Mouse (Mus musculus) urinary bladder, adult 2 months (tissue): ENCODE data around the gene Lrrc8d. TPM values are rescaled to one million over a fixed set of nuclear protein-coding genes. Genes with fewer than 3 reads are reported as not detected.
A peak's percentile ranks its signal among the peaks of the same experiment; 100 is the strongest.

ENCODE experiments used
- DNase-seq: peaks from one replicate; pipeline ENCODE4 v3.0.0; 2022; ENCODE audit warnings: low spot score
- polyA plus RNA-seq: library from polyadenylated mRNA; depleted of rRNA; stranded (reverse); fragments of >200 nt; gene quantifications from 2 replicates; pipeline ENCODE4 v1.2.3, GENCODE M21; 2012

The Lrrc8d gene
- polyA plus RNA-seq, 1 experiment, result 2.2 TPM

- DNase-seq, result no peak
These were observed 77.3 kb downstream of the Lrrc8d start for GRCm38 (mm10) chr5:105776978-105777593.

GRCm38 (mm10) chr5:105777645-105778044 lies 77.9 kb downstream of the Lrrc8d start:
- no peak for DNase-seq

DNA sequence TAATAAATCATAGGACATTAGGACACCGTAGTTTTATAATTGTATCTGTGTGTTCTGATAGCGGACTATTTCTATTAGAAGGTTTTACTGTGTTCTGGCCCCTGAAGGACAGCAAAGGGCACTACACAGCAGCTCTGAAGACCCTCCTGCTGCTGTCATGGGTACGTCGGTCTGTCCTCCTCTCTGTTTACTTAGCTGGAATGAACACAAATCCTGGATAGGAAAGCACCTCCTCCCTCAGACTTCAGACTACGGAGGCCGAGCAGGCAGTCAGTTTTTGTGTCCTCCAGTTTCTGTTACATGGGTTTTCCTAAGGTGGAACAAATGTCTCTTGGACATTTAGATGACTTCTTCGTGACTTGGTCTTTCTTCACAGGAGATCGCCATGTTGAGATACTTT lies 78.4 kb downstream of the Lrrc8d start:
- DNase-seq, result no peak

- no peak for DNase-seq
These were observed 79.0 kb downstream of the Lrrc8d start for GRCm38 (mm10) chr5:105778723-105779122.

DNA sequence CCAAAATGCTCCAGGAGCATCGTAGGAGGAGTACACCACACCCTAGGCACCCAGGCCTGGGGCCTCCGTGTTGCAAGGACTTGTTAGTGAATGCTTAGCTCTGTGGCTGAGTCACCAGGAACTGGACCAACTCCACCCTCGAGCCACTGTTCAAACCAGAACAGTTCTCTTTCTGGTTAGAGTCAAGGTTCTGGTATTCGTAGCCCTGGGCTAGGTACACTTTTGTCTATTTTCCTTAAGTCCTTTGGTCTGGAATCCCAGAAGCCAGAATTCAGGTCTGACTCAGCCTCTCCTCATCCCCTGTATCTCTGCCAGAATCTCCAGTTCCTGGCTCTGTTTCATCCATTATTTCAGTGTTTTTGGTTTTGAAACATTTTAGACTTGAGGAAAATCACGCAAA lies 79.6 kb downstream of the Lrrc8d start:
- no peak for DNase-seq

DNA sequence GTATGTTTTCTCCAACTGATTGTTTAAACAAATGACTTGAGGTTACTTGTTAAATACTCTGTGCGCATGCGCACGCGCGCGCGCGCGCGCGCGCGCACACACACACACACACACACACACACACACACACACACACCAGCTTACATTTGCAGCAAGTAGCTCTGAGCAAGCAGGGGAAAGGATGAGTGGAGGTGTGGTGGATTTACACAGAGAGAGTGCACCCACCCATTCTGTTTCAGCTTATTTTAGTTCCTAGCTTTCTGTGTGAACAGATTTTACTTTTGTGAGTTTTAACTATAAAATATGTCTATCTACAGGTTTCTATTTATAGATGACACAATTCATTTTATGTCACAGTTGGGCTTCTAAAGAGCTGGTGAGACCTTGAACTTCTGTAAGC lies 84.1 kb downstream of the Lrrc8d start:
- DNase-seq, result no peak

GRCm38 (mm10) chr5:105784724-105785123 lies 85.0 kb downstream of the Lrrc8d start:
- no peak for DNase-seq

- no peak for DNase-seq
These were observed 87.8 kb downstream of the Lrrc8d start for GRCm38 (mm10) chr5:105787577-105787976.

- no peak for DNase-seq
These were observed 90.0 kb downstream of the Lrrc8d start for GRCm38 (mm10) chr5:105789801-105790200.

DNA sequence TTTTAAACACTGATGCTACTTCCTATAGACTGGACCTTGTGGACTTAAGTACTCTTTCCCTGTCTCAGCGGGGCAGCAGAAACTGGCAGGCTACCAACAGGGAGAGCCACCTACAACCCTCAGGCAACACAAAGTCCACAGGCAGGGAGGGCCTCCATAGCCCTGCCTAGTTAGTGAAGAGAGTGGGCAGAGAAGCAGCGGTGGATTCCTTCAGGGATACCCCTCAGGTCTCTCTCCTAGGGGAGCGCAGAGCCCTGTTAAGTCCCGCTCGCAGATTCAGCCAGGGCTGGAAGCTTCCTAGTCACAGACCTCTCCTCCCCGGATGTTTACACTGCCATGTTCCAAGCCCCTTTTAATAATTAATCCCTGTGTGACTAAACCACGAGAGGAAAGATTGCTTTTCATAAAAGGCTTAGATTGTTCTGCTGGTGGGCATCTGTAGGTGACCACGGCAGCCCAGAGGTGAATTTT lies 92.6 kb downstream of the Lrrc8d start:
- no peak for DNase-seq

DNA sequence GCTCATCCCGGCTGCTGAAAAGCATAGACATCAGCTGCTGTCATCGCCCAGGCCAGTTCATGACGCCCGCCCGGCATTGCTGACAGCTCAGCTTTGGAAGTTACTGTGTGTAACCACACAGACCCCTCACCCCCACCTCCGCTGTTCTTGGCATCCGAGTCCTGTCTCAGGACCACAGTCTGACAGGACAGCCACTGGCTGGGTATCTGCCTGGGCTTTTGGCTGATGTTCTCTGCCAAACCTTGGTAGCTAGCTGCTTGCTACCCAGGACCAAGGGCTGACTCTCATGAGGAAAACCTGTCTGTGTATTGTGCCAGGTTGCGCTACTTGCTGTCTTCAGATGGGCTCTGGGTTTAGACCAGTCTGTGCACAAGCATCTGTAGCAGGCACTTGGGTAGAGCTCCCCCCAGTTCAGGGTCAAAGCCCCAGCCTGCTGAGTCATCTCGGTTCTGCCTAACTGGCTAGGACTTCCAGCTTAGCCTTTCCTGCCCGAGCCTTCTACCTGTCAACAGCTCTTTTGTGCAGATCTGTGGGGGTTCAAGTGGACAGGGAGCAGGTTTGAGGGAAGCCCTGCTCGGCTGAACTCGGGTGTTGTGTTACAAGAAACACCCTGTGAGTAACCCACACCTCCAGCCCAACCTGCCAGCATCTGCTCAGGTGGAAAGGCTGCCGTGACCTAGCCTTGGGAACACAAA lies 93.2 kb downstream of the Lrrc8d start:
- DNase-seq, result peak; percentile 39

- DNase-seq, result no peak
These were observed 93.8 kb downstream of the Lrrc8d start for GRCm38 (mm10) chr5:105793548-105793940.

GRCm38 (mm10) chr5:105798421-105798820 lies 98.7 kb downstream of the Lrrc8d start:
- DNase-seq, result no peak

DNA sequence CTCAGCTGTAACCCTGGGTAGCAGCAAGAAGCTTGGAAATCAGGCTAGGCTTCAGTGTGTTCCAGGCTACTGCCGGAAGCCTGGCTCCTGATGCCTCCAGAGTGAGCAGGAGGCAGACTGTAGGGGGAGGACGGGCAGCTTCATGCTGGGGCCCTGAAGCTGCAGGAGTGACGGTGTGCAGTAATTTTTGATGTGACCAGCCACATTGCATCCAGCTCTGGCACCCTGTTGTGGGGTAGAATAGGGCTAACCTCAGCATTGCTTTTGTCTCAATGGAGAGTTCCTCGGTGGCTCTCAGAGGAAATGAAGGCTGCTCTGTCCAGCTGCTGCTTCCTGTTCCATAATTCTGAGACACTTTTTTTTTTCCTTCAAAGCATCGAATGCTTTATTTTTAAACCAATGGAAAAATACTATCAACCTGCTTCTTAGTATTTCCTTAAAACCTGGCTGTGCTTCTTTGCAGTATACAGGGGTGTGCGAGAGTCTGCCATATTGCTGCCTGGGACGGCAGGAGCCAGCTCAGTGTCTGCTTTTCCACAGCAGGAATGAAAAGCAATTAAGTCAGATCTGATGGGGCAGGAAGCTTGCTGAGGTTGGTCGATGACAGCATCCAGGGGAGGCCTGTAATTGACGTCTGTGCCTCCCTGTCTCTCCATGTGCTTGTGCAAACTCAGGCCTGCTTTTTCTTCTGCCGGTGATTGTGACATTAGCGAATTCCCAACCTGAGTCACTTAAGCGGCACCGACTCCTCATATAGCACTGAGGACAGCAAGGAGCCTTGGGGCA lies 100.3 kb downstream of the Lrrc8d start:
- no peak for DNase-seq

- no peak for DNase-seq
These were observed 101.3 kb downstream of the Lrrc8d start for GRCm38 (mm10) chr5:105801031-105801529.

DNA sequence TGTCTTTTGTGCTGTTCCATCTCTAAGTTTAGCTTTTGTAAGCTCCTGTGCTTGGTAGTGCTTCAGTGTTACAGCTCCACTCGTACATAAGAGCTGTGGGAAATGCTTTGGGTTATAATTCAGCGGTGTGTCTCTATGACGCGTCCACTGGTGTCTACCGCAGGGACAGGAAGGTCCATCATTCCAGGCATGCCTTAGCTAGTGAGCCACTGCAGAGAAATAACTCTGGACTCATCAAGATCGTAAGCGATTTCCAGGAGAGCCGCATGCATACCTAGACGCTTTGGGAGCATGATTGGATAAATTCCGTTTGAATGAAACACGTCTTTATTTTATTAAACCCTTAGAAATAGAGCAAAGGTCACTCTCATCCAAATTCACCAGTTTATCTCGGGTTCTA lies 106.2 kb downstream of the Lrrc8d start:
- DNase-seq, result no peak

DNA sequence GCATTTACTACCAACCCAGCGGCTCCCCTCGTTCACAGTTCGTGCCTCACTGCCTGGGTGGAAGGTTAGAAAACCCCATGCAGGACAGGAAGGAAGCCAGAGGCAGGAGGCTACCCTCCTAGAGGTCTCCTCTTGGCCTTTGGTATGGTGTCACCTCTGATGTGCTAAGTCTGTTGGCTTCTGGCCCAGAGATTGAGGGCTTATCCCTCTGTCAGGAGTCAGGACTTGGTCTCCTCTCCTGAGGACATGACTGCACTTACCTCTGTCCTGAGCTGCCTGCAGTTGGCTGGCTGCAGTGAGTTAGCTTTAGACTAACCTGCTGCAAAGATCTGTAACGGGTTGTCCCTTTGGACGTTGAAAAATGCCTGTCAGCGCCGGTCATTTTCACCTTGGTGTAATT lies 107.7 kb downstream of the Lrrc8d start:
- no peak for DNase-seq

GRCm38 (mm10) chr5:105809056-105809455 lies 109.3 kb downstream of the Lrrc8d start:
- DNase-seq, result no peak

- no peak for DNase-seq
These were observed 113.3 kb downstream of the Lrrc8d start for GRCm38 (mm10) chr5:105813036-105813435.

GRCm38 (mm10) chr5:105813974-105814373 lies 114.2 kb downstream of the Lrrc8d start:
- DNase-seq, result no peak

DNA sequence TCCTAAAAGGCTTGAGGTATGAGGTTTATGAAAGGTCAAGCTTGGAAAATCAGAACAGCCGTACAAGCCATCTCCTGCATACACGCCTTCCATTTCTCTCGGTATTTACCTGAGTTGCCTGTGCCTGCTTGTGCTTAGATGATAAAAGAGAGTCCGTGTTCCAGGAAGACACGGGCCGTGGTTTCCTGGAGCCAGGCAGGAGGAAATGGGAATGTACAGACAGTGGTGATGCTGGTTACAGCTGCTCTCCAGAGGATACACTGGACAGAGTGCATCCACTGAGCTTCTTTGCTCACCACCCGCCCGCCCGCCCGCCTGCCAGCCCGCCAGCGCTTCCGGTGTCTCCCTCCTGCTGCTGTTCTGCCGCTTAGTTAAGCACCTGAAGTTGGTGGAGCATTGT lies 116.3 kb downstream of the Lrrc8d start:
- DNase-seq, result no peak

- no peak for DNase-seq
These were observed 117.6 kb downstream of the Lrrc8d start for GRCm38 (mm10) chr5:105817248-105817976.
